Mouse (Mus musculus) pancreas, adult 10 weeks (tissue): ENCODE measurements around the gene Msrb1. TPM values are rescaled to one million over a fixed set of nuclear protein-coding genes. Genes with fewer than 3 reads are reported as not detected.

Experiments used
- polyA plus RNA-seq: library from polyadenylated mRNA; stranded (reverse); fragments of 350-450 nt; fragmentation: Illumina TruSeq; extraction: RNeasy Lipid Tissue Mini Kit (QIAGEN cat#74804); gene quantifications from one replicate; pipeline ENCODE4 v1.2.3, GENCODE M21; 2015; ENCODE audit warnings: low read depth, low replicate concordance; ENCODE audit not compliant: insufficient read depth

Gene Msrb1
- 68.8 TPM for polyA plus RNA-seq

DNA sequence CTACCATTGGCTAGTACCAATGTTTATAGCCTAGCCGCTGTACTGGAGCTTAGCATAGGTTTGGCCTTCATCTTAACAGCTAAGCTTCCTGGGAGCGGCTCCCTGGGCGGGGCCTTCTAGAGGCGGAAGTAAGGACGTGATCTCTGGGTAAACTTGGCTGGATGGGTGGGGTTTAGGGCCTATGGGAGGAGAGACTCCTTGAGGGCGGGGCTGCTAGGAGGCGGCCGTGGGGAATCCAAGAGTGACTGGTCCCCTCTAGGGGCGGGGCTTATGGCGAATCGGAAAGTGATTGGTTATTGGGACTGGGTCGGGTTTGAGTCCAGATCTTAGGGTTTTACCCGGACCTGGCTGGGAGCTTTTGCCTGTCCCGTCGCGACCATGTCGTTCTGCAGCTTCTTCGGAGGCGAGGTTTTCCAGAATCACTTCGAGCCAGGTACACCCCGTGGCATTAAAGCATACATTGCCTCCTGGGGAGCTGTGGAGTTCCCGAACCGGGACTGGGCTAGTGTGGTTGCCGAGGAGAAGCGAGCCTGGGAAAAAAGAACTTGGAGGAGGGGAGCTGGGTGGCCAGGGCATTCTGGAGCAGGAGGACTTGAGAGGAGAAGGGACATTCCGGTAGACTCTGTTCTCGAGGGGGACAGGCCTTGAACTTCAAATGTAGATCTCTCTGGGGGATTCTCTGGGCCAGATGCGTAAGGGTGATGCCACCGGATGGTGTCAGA, at the start of gene Msrb1:
TSS of gene Msrb1 (plus strand) at position 313 of the 722 bp plus-strand sequence.

DNA sequence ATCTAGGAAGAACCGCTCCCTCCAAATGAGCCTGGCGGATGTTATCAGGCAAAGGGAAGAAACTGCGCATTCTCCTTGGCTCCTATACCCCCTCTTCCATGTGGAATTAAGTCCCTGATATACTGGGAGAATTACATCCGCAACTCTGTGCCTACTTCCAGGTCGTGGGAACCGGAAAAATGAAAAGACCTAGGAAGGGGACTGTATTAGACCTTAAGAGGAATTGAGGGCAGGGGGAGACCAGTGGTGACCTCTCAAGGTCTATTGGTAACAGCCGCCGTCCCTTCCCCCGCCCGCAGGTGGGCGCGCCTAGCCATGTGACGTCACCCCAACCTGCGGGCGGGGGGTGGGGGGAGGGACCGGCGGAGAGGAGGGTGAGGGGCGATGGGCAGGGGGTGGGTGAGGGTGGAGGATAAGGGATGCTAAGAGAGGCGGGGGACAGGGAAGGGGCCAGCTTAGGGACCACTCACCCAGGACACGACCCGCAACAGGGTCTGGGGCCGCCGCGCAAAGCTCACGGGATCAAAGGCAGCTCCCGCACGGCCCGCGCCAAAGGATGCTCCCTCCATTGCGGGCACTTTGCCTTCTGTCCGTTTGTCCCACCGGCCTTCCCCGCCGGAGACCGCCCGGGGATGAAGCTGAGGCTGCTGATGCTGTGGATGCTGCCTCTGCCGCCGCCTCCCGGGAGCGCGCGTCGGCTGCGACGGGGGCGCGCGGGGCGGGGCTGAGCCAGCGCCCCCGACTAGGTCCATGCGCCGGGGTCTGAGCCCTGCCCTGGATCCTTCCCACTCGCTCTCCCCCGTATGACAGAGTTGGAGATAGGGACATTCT, 47.0 kb upstream of the Msrb1 start, which contains the start of gene Syngr3:
TSS of gene Syngr3 (minus strand) at position 705 of the 831 bp plus-strand sequence.

DNA sequence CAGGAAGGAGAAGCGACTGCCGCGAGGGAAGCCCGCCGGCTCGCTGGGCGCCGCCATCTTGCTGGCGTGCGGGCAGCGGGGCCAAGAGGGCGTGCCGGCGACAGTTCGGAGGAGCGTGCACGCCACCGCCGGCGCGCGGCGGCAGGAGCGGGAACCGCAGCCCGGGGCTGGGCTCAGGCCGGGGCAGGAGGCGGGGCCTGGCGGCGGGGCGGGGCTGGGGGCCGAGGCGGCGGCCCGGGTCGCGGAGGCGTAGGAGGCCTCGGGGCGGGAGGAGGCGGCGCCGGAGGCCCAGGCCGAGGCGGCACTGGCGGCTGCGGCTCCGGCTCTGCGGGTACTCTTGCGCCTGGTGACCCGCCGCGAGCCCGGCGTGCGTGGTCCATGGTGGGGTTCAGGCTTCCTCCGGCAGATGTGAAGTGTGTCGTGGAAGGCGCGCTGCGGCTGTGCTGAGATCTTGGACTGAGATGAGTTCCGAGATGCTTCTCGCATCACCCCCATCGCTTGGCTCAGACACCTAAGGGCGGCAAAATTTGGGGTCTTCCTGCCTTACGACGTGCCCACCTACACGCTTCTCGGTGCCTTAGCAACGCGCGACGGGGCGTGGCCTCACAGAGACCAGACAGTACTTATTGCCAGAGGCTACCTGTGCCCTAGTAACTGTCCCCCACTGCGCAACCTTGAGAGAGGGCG, 40.3 kb upstream of the Msrb1 start, which contains the start of the genes Gfer and Noxo1:
TSS of gene Gfer (minus strand) at position 146 of the 687 bp plus-strand sequence.
TSS of gene Noxo1 (plus strand) at position 224 of the 687 bp plus-strand sequence.

DNA sequence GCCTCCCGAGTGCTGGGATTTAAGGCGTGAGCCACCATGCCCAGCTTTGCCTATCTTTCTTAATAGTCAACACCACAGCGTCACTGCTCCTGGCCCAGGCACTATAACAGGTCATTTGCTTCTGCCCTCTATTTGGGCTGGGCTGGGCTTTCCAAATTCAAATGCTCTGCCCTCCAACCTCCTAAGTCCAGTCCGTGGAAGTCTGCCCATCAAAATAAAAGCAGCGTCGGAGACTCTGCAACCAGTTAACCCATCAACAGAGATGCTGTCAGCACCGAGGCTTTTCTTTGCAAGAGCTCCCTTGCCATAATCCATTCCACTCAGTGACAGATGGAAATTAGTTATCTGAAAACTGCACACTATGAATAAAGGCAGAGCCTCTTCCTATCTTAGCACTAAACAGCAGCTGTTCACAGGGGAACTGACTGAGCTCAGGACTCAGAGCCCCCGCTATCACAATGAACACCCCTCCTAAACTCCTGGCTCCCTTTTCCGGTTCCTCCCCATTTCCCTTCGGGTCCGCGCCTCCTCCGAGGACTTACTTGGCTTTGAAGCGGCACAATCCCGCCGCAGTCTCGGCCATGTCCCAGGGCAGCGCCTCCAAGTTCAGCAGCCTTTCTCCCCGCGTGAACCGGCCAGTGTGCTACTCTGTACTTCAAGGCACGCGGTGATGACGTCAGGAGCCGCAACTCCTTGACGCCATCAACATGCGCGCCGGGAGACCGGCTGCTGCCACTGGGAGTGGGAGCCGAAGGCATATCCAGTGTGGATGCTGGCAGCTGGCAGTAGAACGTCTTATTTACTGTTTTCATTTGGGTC, 29.3 kb upstream of the Msrb1 start, which contains the start of gene Tbl3:
TSS of gene Tbl3 (minus strand) at position 679 of the 819 bp plus-strand sequence.

DNA sequence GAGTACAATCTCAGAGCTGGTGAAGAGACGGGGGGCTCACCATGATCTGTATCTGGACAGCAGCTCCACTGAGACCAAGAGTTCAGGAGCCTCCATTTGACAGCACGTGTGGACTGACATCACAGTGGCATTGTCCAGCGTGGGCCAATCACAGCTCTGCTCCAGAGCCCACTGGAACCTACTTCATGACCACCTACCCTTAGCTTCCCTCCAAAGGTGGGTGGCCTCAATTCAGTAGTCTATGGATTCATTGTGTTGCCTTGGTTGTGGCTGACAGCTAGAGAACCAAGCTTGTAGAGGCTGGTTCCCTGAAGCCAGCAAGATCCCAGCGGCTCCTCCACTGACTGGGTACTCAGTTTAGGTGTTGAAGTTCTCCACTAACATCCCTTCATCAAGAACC, 18.5 kb upstream of the Msrb1 start, which contains the start of the genes Rnf151 and Rps2:
TSS of gene Rnf151 (minus strand) at position 121 of the 400 bp plus-strand sequence.
TSS of gene Rps2 (plus strand) at position 174 of the 400 bp plus-strand sequence.

DNA sequence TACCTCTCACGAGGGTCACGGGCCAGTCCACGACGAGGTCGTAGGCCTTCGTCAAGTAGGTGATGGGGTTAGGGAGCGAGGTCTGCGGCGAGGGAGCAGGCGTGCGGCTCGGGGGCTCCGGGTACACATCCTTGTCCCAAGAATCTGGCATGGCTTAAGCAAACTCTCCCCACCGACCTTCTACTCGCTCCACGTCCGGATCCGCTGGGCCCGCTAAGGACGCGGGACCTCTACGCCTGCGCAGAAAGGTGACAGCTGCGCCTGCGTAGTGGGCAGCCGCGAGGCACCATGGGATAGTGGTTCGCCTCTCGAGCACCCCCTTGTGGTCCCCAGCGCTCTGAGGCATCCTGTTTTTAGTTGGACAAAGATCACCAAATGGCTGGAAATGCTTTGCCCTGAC, 12.3 kb upstream of the Msrb1 start, which contains the start of gene Ndufb10:
TSS of gene Ndufb10 (minus strand) at position 295 of the 400 bp plus-strand sequence.

DNA sequence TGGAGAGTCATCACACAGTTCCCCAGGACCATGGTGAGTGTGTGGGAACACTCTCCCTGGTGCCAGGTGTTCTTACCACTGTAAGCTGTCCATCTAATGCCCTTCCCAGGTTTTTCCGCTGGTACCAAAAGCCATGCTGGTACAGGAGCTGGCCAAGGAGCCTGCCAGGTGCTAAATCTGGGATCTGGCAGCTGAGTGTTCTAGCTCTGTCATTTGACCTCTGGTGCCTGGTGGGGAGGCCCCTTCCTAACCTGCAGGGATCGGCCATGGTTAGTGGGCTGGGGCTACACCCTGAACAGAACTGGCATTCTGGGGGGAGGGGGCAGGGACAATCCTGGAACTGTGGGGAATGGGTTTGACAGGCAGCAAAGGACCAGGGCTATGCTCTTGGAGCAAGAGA, 8.8 kb upstream of the Msrb1 start, which contains the start of gene Rpl3l:
TSS of gene Rpl3l (plus strand) at position 203 of the 400 bp plus-strand sequence.

DNA sequence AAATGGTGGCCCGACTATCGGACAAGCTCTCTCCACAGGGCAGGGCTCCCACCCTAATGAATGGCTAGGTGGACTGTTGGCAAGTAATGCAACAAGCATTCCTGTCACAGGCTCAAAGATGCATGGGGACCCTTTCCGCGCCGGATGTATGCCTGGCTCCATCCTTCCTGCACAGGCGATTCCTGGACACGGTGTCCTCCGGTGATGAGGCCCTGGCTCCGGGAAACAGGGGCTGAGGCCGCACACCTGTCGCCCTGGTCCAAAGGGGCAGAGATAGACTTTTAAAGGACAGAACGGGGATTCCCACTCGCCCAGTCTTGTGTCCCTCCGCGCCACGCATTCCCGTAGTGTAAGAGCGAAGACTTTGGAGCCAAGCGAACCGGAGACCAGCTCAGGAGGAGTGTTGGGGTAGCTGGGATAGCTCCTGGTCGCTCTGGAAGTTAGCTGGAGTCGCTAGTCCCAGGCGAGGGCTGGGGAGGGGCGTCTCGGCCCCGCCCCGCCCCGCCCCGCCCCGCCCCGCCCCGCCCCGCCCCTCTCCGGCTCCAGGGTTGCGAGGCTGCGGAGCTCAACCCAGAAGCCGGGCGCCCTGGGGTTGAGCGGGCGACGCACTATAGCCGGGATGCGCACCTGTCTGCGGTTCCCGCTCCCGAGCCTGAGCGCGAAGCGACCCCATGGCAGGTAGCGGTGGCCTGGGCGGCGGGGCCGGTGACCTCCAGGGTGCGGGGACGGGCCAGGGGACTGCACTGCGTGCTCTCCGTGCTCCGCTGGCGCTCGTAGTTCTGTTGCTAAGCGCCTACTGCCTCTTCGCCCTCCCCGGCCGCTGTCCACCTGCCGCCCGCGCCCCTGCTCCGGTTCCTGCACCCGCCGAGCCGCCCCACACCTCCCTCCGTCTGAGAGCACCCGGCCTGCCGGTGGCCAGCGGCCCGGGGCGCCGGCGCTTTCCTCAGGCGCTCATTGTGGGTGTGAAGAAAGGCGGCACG, 16.3 kb downstream of the Msrb1 start, which contains the start of gene Hs3st6:
TSS of gene Hs3st6 (plus strand) at position 574 of the 980 bp plus-strand sequence.

Other genes with a start within 250 kb of the Msrb1 start
- gene Caskin1, start 248.0 kb upstream of the Msrb1 start, polyA plus RNA-seq = 0.26 TPM
- 28.2 TPM for gene Traf7, start 208.7 kb upstream of the Msrb1 start, polyA plus RNA-seq
- 35.0 TPM for gene Rab26, start 202.4 kb upstream of the Msrb1 start, polyA plus RNA-seq
- 26.9 TPM for gene Pkd1, start 186.8 kb upstream of the Msrb1 start, polyA plus RNA-seq
- 50.0 TPM for gene Tsc2, start 104.0 kb upstream of the Msrb1 start, polyA plus RNA-seq
- gene Nthl1, start 104.0 kb upstream of the Msrb1 start, polyA plus RNA-seq = 3.5 TPM
- 48.3 TPM for gene Slc9a3r2, start 86.3 kb upstream of the Msrb1 start, polyA plus RNA-seq
- 1.6 TPM for gene Npw, start 78.2 kb upstream of the Msrb1 start, polyA plus RNA-seq
- 21.6 TPM for gene Zfp598, start 67.0 kb upstream of the Msrb1 start, polyA plus RNA-seq
- 0.44 TPM for gene Syngr3, start 46.7 kb upstream of the Msrb1 start, polyA plus RNA-seq
- 10.7 TPM for gene Gfer, start 40.5 kb upstream of the Msrb1 start, polyA plus RNA-seq
- 1.6 TPM for gene Noxo1, start 40.4 kb upstream of the Msrb1 start, polyA plus RNA-seq
- gene Tbl3, start 29.0 kb upstream of the Msrb1 start, polyA plus RNA-seq = 6.0 TPM
- gene Rnf151, start 18.6 kb upstream of the Msrb1 start, polyA plus RNA-seq = not detected
- 538 TPM for gene Rps2, start 18.5 kb upstream of the Msrb1 start, polyA plus RNA-seq
- 66.2 TPM for gene Ndufb10, start 12.2 kb upstream of the Msrb1 start, polyA plus RNA-seq
- gene Rpl3l, start 8.8 kb upstream of the Msrb1 start, polyA plus RNA-seq = not detected
- 1.0 TPM for gene Hs3st6, start 16.3 kb downstream of the Msrb1 start, polyA plus RNA-seq
- not detected for gene Meiob, start 67.6 kb downstream of the Msrb1 start, polyA plus RNA-seq
- gene Hagh, start 103.5 kb downstream of the Msrb1 start, polyA plus RNA-seq = 23.1 TPM
- 3.8 TPM for gene Fahd1, start 113.7 kb downstream of the Msrb1 start, polyA plus RNA-seq
- 3.4 TPM for gene Igfals, start 129.4 kb downstream of the Msrb1 start, polyA plus RNA-seq
- 8.6 TPM for gene Nubp2, start 149.7 kb downstream of the Msrb1 start, polyA plus RNA-seq
- 7.3 TPM for gene Spsb3, start 150.0 kb downstream of the Msrb1 start, polyA plus RNA-seq
- 8.7 TPM for gene Eme2, start 158.4 kb downstream of the Msrb1 start, polyA plus RNA-seq
- 13.1 TPM for gene Mrps34, start 158.5 kb downstream of the Msrb1 start, polyA plus RNA-seq
- gene Nme3, start 159.9 kb downstream of the Msrb1 start, polyA plus RNA-seq = 3.3 TPM
- gene Mapk8ip3, start 200.3 kb downstream of the Msrb1 start, polyA plus RNA-seq = 42.5 TPM
- 9.4 TPM for gene Jpt2, start 224.0 kb downstream of the Msrb1 start, polyA plus RNA-seq